Mouse (Mus musculus) cerebellum, adult 2 months (tissue): ENCODE results near the gene Lrrc74a.

Experiments
- CTCF ChIP-seq: fragments of 200-500 bp; IDR thresholded peaks from 2 replicates; pipeline ENCODE4 v1.5.1; 2011; ENCODE audit warnings: low read depth, mild to moderate bottlenecking, control low read depth, low read length, moderate library complexity, borderline replicate concordance; ENCODE audit not compliant: insufficient read depth
- POLR2A ChIP-seq: fragments of 200-500 bp; IDR thresholded peaks from 2 replicates; pipeline ENCODE4 v1.6.1; 2011; ENCODE audit warnings: low read length, control low read depth, borderline replicate concordance; ENCODE audit not compliant: insufficient read depth

- TF ChIP-seq CTCF (peak; percentile 89), POLR2A (no peak)
These were observed 37.8 kb downstream of the Lrrc74a start for GRCm38 (mm10) chr12:86771823-86772427.
